Mouse (Mus musculus): ENCODE results near the gene Fus.
"Not testable (repeated sequence)": the region's sequence is repeated elsewhere in the genome, so short reads cannot be mapped to it uniquely, and the experiment has no call there.

Gene Fus

DNA sequence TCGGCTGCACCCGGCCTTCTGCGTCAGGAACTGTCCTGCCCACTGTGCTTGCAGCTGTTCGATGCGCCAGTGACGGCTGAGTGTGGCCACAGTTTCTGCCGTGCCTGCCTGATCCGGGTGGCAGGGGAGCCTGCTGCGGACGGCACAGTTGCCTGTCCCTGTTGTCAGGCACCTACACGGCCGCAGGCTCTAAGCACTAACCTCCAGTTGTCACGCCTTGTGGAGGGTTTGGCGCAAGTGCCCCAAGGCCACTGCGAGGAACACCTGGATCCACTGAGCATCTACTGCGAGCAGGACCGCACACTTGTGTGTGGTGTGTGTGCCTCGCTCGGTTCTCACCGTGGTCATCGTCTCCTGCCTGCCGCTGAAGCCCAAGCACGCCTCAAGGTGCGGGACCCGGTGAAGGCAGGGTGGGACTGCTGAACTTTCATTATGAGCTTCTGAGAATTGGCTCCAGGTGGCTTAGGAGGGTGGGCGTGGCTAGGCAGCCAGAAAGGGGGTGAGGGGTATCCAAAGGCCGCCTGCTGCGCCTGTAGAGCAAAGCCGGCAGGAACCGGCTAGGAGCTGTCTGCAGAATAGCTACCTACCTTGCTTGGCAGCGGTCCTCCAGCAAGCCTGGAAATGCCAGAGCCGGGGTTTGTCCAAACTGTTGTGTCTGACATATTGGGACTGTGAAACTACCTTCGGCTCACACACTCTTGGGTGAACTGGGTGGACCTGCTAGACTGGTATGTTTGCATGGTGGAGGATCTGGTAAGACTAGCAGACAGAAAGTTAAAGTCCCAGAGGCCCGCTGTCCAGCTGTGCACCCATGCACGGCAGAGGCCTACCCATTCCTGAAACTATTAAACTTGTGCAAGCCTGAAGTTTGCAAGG, 37.5 kb downstream of the Fus start:
- no peak for DNase-seq (ENCODE audit: low spot score)

GRCm38 (mm10) chr7:128006193-128006592, 38.9 kb downstream of the Fus start:
- no peak for DNase-seq (ENCODE audit: low spot score)

DNA sequence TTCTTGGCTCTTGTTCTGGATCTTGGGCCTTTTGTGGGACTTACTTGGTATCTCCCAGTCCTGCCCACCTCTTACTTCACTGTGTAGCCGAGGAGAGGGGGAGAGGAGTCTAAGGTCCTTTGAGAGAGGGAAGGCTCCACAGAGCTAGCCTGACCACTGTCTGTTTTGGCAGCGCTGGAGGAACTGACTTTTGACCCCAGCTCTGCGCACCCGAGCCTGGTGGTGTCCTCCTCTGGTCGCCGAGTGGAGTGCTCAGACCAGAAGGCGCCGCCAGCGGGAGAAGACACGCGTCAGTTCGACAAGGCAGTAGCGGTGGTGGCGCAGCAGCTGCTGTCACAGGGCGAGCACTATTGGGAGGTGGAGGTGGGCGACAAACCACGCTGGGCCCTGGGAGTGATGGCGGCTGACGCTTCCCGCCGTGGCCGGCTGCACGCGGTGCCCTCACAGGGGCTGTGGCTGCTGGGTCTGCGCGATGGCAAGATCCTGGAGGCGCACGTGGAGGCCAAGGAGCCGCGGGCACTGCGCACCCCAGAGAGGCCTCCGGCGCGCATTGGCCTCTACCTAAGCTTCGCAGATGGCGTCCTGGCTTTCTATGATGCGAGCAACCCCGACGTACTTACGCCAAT, 42.6 kb downstream of the Fus start:
- no peak for DNase-seq (ENCODE audit: low spot score)

- no peak for DNase-seq (ENCODE audit: low spot score)
Measured at GRCm38 (mm10) chr7:128012136-128012780, 45.0 kb downstream of the Fus start.

DNA sequence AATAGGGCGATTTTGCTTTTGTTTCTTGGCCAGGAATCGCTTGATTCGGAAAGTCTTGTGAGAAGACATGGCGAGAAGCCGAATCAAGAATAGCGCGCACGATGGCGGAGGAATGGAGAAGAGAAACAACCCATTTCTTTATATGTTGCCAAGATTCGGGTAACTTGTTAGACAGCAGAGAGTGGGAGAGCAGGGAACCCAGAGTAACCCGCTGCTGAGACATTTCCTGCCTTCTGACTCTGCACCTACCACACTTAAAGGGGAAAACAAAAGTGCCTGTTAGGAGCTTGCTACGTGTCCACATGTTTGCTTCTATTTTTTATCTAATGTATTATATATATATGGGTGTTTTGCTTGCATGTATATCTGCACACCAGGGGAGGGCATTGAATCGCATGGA, 45.9 kb downstream of the Fus start:
- DNase-seq (ENCODE audit: low spot score) = no peak

GRCm38 (mm10) chr7:128016134-128016533, 48.9 kb downstream of the Fus start:
- not testable (repeated sequence) for DNase-seq (ENCODE audit: low spot score)

DNA sequence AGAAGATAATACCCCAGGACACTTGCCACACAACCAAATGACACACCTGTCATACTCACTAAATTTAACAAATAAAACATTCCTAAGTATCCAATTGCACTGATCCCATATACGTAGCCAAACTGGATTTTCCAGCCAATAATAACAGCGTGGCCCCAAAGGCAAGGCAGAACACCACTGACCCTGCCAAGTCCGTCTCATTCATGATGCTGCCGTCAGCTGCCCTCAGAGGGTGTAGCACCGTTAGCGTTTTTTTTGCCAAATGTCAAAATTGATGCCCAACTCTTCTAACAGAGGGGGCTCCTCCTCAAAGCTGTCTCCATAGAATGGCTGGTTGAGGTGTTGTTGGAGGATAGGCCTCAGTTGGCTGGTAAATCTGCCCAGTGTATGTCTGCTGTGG, 49.4 kb downstream of the Fus start:
- DNase-seq (ENCODE audit: low spot score) = no peak

- no peak for DNase-seq (ENCODE audit: low spot score)
Measured at GRCm38 (mm10) chr7:128018275-128018674, 51.0 kb downstream of the Fus start.

- DNase-seq (ENCODE audit: low spot score) = no peak
Measured at GRCm38 (mm10) chr7:128019187-128019586, 51.9 kb downstream of the Fus start.

DNA sequence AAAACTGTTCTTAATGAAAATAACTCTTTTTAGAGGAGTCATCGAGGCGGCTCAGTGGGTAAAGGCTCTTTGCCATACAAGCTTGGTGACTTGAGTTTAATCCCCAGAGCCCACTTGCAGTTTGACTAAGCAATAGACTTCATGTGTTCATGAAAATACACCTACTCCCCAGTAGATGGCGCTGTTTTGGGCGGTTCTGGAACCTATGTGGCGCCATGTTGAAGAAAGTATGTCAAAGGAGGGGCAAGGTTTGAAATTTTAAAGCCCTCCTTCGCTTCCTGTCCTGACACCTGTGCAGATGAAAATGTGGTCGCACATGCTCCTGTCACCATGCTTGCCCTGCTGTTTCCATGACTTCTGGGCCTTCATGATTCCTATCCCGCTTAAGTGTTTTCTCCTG, 55.7 kb downstream of the Fus start:
- no peak for DNase-seq (ENCODE audit: low spot score)

DNA sequence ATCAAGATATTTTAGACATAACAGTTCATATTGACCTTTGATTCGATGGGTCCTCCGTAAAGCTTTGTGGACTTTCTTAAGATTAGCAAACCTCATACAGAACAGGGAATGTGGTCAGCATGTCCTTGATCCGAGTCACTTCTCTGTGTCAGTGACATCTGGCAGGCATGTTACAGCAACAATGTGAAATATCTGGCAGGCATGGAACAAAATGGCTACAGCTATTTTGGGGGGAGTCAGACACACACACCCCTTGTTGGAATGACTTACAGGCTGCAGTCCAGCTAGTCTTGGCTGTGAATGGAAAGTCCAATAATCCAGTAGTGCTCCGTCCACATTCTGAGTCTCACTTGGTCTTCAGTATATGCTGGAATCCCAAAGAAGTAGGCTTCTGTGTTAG, 56.3 kb downstream of the Fus start:
- no peak for DNase-seq (ENCODE audit: low spot score)

- no peak for DNase-seq (ENCODE audit: low spot score)
Measured at GRCm38 (mm10) chr7:128024364-128024763, 57.1 kb downstream of the Fus start.

DNA sequence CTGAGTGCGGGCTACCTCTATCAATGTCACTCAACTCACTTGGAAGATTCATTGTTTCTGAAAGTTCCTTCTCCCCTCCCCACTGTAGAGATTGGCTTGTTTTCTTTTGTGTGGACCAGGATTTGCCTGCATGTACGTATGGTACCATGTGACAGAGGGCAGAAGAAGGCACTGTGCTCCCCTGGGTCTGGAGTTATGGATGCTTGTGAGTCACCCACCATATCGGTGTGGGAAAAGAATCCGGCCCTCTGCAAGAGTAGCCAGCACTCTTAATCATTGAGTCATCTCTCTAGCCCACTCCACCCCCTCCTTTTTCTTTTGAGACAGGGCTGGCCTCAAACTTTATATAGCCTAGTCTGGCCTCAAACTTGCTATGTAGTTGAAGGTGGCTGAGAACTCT, 57.7 kb downstream of the Fus start:
- DNase-seq (ENCODE audit: low spot score) = no peak

- DNase-seq (ENCODE audit: low spot score) = no peak
Measured at GRCm38 (mm10) chr7:128025381-128025780, 58.1 kb downstream of the Fus start.

- DNase-seq (ENCODE audit: low spot score) = no peak
Measured at GRCm38 (mm10) chr7:128031403-128031976, 64.2 kb downstream of the Fus start.

DNA sequence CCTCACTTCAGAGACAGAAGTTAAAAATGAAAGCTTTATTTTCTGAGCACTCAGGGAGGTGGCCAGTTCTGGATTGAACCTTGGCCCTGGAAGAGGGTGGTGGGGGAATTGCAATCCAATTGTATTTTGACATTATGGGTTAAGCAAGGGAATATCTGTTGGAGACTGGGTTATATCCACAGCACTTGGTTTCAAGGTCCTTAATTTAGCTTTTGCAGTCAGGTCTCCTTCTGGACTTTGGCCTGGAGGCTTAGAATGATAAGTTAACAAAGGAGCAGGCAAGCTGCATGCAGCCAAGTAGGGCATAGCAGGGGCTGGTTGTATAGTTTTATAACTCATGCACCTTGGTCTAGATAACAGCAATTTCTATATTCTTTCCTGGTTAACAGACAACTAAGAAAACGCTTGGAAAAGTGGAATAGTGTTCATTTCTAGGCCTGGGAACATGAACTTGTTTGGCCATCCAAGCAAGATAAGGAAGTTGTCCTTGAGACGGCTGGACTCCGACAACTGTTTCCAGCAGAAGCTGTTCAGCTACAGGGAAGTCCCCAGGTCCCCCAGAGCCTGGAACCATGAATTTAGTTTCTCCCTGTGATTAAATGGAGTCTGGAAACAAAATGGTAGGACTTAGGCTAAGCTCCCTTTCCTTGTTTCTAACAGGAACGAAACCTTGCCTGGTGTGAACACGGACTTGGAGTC, 65.2 kb downstream of the Fus start:
- no peak for DNase-seq (ENCODE audit: low spot score)

DNA sequence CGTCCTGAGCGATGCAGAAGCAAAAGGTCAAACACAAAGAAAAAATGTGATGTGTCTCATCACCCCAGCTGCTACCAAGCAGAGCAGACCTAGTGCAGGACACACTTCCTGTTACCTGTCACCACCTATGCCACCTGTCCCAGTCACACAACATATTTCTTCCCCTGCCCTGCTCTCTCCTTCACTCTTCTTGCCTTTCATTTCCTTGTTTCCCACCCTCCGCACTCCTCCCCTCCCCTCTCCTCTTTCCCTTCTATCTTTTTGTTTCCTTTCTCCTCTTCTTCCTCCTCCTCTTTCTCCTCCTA, 65.7 kb downstream of the Fus start:
- no peak for DNase-seq (ENCODE audit: low spot score)

DNA sequence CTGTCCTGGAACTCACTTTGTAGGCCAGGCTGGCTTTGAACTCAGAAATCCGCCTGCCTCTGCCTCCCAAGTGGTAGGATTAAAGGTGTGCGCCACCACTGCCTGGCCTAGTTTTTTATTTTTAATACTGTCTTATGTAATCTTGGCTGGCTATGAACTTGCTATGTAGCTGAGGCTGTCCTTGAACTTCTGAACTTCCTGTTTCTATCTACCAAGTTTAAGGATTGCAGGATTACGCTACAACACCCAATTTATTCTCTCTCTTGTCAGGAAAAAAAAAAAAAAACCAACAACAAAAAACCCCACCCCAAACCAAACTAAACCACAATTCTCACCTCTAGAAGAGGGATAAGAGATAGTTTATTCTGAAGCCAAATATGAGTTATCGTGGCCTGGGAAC, 66.4 kb downstream of the Fus start:
- no peak for DNase-seq (ENCODE audit: low spot score)
